Mouse (Mus musculus): ENCODE data around the gene Hrh3.

Hrh3 gene

GRCm38 (mm10) chr2:180103978-180104658, at the start of gene Hrh3:
Gene Hrh3, minus strand, starts transcription at chr2:180104488.
- DNase-seq (ENCODE audit: low read depth in 2 of 2, low spot score in 2 of 2), result peak; percentile 37 to 38

GRCm38 (mm10) chr2:180148551-180148950, 44.3 kb upstream of the Hrh3 start:
- no peak for DNase-seq (ENCODE audit: low read depth in 2 of 2, low spot score in 2 of 2)

GRCm38 (mm10) chr2:180147379-180147778, 43.1 kb upstream of the Hrh3 start:
- DNase-seq (ENCODE audit: low read depth in 2 of 2, low spot score in 2 of 2), result no peak

- no peak for DNase-seq (ENCODE audit: low read depth in 2 of 2, low spot score in 2 of 2)
These were observed 41.8 kb upstream of the Hrh3 start for GRCm38 (mm10) chr2:180146091-180146490.

- DNase-seq (ENCODE audit: low read depth in 2 of 2, low spot score in 2 of 2), result no peak
These were observed 31.1 kb upstream of the Hrh3 start for GRCm38 (mm10) chr2:180135414-180135813.

GRCm38 (mm10) chr2:180133911-180134310, 29.6 kb upstream of the Hrh3 start:
- no peak for DNase-seq (ENCODE audit: low read depth in 2 of 2, low spot score in 2 of 2)

- no peak for DNase-seq (ENCODE audit: low read depth in 2 of 2, low spot score in 2 of 2)
These were observed 28.9 kb upstream of the Hrh3 start for GRCm38 (mm10) chr2:180133231-180133630.

- DNase-seq (ENCODE audit: low read depth in 2 of 2, low spot score in 2 of 2), result no peak
These were observed 23.4 kb upstream of the Hrh3 start for GRCm38 (mm10) chr2:180127675-180128074.

GRCm38 (mm10) chr2:180126195-180126594, 21.9 kb upstream of the Hrh3 start:
- no peak for DNase-seq (ENCODE audit: low read depth in 2 of 2, low spot score in 2 of 2)

GRCm38 (mm10) chr2:180124192-180124591, 19.9 kb upstream of the Hrh3 start:
- DNase-seq (ENCODE audit: low read depth in 2 of 2, low spot score in 2 of 2), result no peak

- DNase-seq (ENCODE audit: low read depth in 2 of 2, low spot score in 2 of 2), result no peak
These were observed 16.0 kb upstream of the Hrh3 start for GRCm38 (mm10) chr2:180120292-180120761.

- no peak for DNase-seq (ENCODE audit: low read depth in 2 of 2, low spot score in 2 of 2)
These were observed 15.4 kb upstream of the Hrh3 start for GRCm38 (mm10) chr2:180119439-180120291.

GRCm38 (mm10) chr2:180118661-180119438, 14.6 kb upstream of the Hrh3 start, which contains the start of gene Osbpl2:
Gene Osbpl2, plus strand, starts transcription at chr2:180119306.
- peak; percentile 92 for DNase-seq (ENCODE audit: low read depth in 2 of 2, low spot score in 2 of 2)

GRCm38 (mm10) chr2:180117485-180118194, 13.4 kb upstream of the Hrh3 start:
- no peak for DNase-seq (ENCODE audit: low read depth in 2 of 2, low spot score in 2 of 2)

GRCm38 (mm10) chr2:180116741-180117484, 12.6 kb upstream of the Hrh3 start:
- no peak for DNase-seq (ENCODE audit: low read depth in 2 of 2, low spot score in 2 of 2)

GRCm38 (mm10) chr2:180116081-180116493, 11.8 kb upstream of the Hrh3 start:
- no peak for DNase-seq (ENCODE audit: low read depth in 2 of 2, low spot score in 2 of 2)

- DNase-seq (ENCODE audit: low read depth in 2 of 2, low spot score in 2 of 2), result no peak
These were observed 11.0 kb upstream of the Hrh3 start for GRCm38 (mm10) chr2:180115279-180115678.

GRCm38 (mm10) chr2:180113909-180114890, 9.9 kb upstream of the Hrh3 start:
- DNase-seq (ENCODE audit: low read depth in 2 of 2, low spot score in 2 of 2), result no peak

- no peak for DNase-seq (ENCODE audit: low read depth in 2 of 2, low spot score in 2 of 2)
These were observed 4.0 kb upstream of the Hrh3 start for GRCm38 (mm10) chr2:180108285-180108684.

Measured in CD8-positive naive resting alpha-beta T cell, adult 2 months (primary cell).